Mouse (Mus musculus) naive thymus-derived CD4-positive, alpha-beta T cell, adult 2 months (primary cell): Measurements from ENCODE around the gene Cd6.

Experiments used
- DNase-seq: peaks from one replicate; pipeline ENCODE4 v3.0.0-alpha.2; 2011; ENCODE audit warnings: low read depth

The Cd6 gene

GRCm38 (mm10) chr19:10799155-10799554 is 30.7 kb downstream of the Cd6 start:
- no peak for DNase-seq

GRCm38 (mm10) chr19:10798576-10798975 is 31.3 kb downstream of the Cd6 start:
- no peak for DNase-seq

GRCm38 (mm10) chr19:10794916-10795315 is 34.9 kb downstream of the Cd6 start:
- no peak for DNase-seq

- no peak for DNase-seq
Observed at GRCm38 (mm10) chr19:10793044-10793443, 36.8 kb downstream of the Cd6 start.

GRCm38 (mm10) chr19:10790323-10790722 is 39.5 kb downstream of the Cd6 start:
- DNase-seq: peak; percentile 44

GRCm38 (mm10) chr19:10788242-10788641 is 41.6 kb downstream of the Cd6 start:
- peak; percentile 76 for DNase-seq

- peak; percentile 89 for DNase-seq
Observed at GRCm38 (mm10) chr19:10787406-10787805, 42.5 kb downstream of the Cd6 start.

GRCm38 (mm10) chr19:10786753-10787152 is 43.1 kb downstream of the Cd6 start:
- peak; percentile 46 for DNase-seq

- DNase-seq: no peak
Observed at GRCm38 (mm10) chr19:10784796-10785459, 44.9 kb downstream of the Cd6 start.

- DNase-seq: peak; percentile 67
Observed at GRCm38 (mm10) chr19:10784061-10784460, 45.8 kb downstream of the Cd6 start.

- peak; percentile 60 for DNase-seq
Observed at GRCm38 (mm10) chr19:10783168-10783567, 46.7 kb downstream of the Cd6 start.

- DNase-seq: peak; percentile 56
Observed at GRCm38 (mm10) chr19:10781641-10782040, 48.2 kb downstream of the Cd6 start.

- DNase-seq: peak; percentile 66
Observed at GRCm38 (mm10) chr19:10776906-10777305, 53.0 kb downstream of the Cd6 start.

- peak; percentile 53 for DNase-seq
Observed at GRCm38 (mm10) chr19:10774141-10774540, 55.7 kb downstream of the Cd6 start.

GRCm38 (mm10) chr19:10773384-10773783 is 56.5 kb downstream of the Cd6 start:
- DNase-seq: no peak

- DNase-seq: peak; percentile 57
Observed at GRCm38 (mm10) chr19:10772866-10773265, 57.0 kb downstream of the Cd6 start.

GRCm38 (mm10) chr19:10771995-10772394 is 57.9 kb downstream of the Cd6 start:
- peak; percentile 55 for DNase-seq

- no peak for DNase-seq
Observed at GRCm38 (mm10) chr19:10769429-10770195, 60.2 kb downstream of the Cd6 start.

- no peak for DNase-seq
Observed at GRCm38 (mm10) chr19:10768694-10769428, 61.0 kb downstream of the Cd6 start.

GRCm38 (mm10) chr19:10767631-10768030 is 62.2 kb downstream of the Cd6 start:
- no peak for DNase-seq

- peak; percentile 84 for DNase-seq
Observed at GRCm38 (mm10) chr19:10763381-10764031, 66.4 kb downstream of the Cd6 start.

GRCm38 (mm10) chr19:10762468-10762867 is 67.4 kb downstream of the Cd6 start:
- DNase-seq: no peak
